Mouse (Mus musculus): ENCODE results near the gene Rnase2a. TPM values are rescaled to one million over a fixed set of nuclear protein-coding genes. Genes with fewer than 3 reads are reported as not detected.
"Not testable (repeated sequence)": the region's sequence is repeated elsewhere in the genome, so short reads cannot be mapped to it uniquely, and the experiment has no call there.

Rnase2a gene
- 1.1 and 1.8 TPM in 2 replicates for polyA plus RNA-seq (2012; rRNA removed)

DNA sequence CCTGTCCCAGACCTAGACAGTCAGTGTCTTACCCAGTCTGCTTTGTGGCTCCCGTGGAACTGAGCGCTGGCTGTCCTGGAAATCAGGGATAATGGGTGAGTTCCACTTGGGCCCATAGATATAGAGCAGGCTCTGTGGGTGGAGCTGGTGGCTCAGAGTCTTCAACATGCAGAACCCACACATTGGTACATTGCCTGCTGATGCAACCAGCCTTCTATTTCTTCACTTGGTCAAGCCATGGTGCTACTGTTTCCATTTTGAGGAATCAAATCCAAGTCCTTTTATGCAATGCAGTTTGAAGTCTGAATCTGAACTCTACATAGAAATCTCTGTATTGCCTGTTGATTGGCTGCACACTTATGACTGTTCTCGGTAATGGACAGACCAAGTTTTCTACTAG lies at the start of gene Rnase2a:
Gene Rnase2a (minus strand): TSS at position 72 of the 400 bp plus-strand sequence.
- no peak for DNase-seq
- TF ChIP-seq POLR2A (IDR thresholded peaks at IDR 0.05; ENCODE audit: control insufficient read depth, extremely low read depth, insufficient read depth, low read length, poor library complexity) (no peak), CTCF (IDR thresholded peaks at IDR 0.05; ENCODE audit: borderline replicate concordance, control insufficient read depth, extremely low read depth, insufficient read depth, low read length, poor library complexity) (no peak)
- H3K4me1 ChIP-seq (replicated peaks; ENCODE audit: control insufficient read depth, insufficient read depth, low read length): no peaks in the 10 kb centered on the region
- no peak within 1 kb of the TSS for H3K27ac ChIP-seq (ENCODE audit: control insufficient read depth, insufficient read depth, low read length)
- H3K27me3 ChIP-seq (ENCODE audit: control insufficient read depth, insufficient read depth, low read length): no peaks in the 10 kb centered on the region
- no peak within 1 kb of the TSS for H3K4me3 ChIP-seq (ENCODE audit: control insufficient read depth, insufficient read depth, low read length)
- no peaks in the 10 kb centered on the region for H3K36me3 ChIP-seq (ENCODE audit: control insufficient read depth, insufficient read depth, low read length)
- WGBS: 97% methylated on average over 3 of the region's 3 CpGs

DNA sequence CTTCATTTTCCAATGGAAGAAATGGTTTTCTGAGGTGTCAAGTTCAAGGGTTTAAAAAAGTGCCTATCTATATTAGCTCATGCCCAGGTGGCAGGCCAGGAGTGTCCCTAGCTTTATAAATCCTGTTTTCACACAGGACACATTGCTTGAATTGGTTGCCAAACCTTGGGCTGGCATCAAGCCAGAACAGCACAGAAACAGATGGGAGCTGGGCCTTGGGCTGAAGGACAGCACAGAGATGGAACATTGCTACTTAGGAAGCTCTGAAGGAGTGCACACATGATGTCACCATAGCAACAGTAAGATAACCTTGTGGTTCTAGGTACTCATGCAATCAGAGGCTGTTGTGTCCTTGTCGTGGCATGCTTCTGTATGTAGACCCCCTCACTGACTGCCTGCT lies 35.6 kb upstream of the Rnase2a start:
- DNase-seq: no peak
- Histone ChIP-seq H3K4me1 (replicated peaks; ENCODE audit: control insufficient read depth, insufficient read depth, low read length) (no peaks in the 10 kb centered on the region), H3K27me3 (ENCODE audit: control insufficient read depth, insufficient read depth, low read length) (no peaks in the 10 kb centered on the region), H3K36me3 (ENCODE audit: control insufficient read depth, insufficient read depth, low read length) (no peaks in the 10 kb centered on the region), H3K27ac (ENCODE audit: control insufficient read depth, insufficient read depth, low read length) (no peak overlapping the region), H3K4me3 (ENCODE audit: control insufficient read depth, insufficient read depth, low read length) (no peak overlapping the region)
- no peak for TF ChIP-seq POLR2A (IDR thresholded peaks at IDR 0.05; ENCODE audit: control insufficient read depth, extremely low read depth, insufficient read depth, low read length, poor library complexity)
- TF ChIP-seq CTCF (IDR thresholded peaks at IDR 0.05; ENCODE audit: borderline replicate concordance, control insufficient read depth, extremely low read depth, insufficient read depth, low read length, poor library complexity): no peak
- 78% methylated on average over 1 of the region's 1 CpGs for WGBS

DNA sequence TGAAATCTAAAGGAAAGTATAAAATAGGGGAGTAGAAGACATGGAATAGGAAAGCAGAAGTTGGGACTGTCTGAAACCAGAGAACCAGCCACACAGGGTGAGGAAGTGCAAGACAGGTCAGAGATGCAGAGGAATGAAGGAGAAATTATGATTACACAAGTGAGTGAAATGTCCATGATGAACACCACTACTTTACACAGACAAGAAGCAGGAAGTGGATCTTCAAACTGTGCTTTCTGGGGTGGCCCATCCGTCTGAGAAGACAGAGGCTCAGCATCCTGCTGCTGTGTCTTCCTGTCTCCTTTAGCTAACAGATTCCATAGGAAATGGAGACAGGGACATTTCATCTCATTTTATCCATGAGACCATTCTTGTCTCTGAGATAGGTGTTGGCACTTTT lies 22.6 kb upstream of the Rnase2a start:
- H3K27ac ChIP-seq (ENCODE audit: control insufficient read depth, insufficient read depth, low read length); DNase-seq; H3K36me3 ChIP-seq (ENCODE audit: control insufficient read depth, insufficient read depth, low read length); H3K4me1 ChIP-seq (replicated peaks; ENCODE audit: control insufficient read depth, insufficient read depth, low read length); H3K4me3 ChIP-seq (ENCODE audit: control insufficient read depth, insufficient read depth, low read length); H3K27me3 ChIP-seq (ENCODE audit: control insufficient read depth, insufficient read depth, low read length): not testable (repeated sequence)
- 0% methylated on average over 1 of the region's 1 CpGs for WGBS

- no peak for DNase-seq
- WGBS: 87% methylated on average over 1 of the region's 1 CpGs
- TF ChIP-seq POLR2A (IDR thresholded peaks at IDR 0.05; ENCODE audit: control insufficient read depth, extremely low read depth, insufficient read depth, low read length, poor library complexity): no peak
- no peak for TF ChIP-seq CTCF (IDR thresholded peaks at IDR 0.05; ENCODE audit: borderline replicate concordance, control insufficient read depth, extremely low read depth, insufficient read depth, low read length, poor library complexity)
These were observed 12.8 kb upstream of the Rnase2a start for GRCm38 (mm10) chr14:51268677-51269076.

DNA sequence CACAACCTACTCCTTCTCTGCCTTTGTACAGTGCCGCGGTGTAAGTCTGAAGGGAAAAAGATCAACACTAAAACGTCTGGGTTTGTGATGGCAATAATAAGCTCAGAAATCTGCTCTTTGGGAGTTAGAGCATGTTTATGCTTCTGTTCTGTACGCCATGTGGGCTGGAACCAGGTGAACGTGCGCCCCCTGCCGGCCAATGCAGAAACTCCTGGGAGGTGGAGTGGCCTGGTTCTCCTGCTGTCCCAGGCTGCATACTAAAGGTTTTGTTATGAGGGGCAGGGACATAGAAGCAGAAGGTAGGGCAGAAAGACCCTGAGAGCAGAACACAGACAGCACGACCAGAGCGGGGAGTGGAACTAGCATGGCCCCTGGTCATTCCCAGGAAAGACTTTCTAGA lies 10.2 kb upstream of the Rnase2a start:
- TF ChIP-seq CTCF (IDR thresholded peaks at IDR 0.05; ENCODE audit: borderline replicate concordance, control insufficient read depth, extremely low read depth, insufficient read depth, low read length, poor library complexity) (peak; percentile 87), POLR2A (IDR thresholded peaks at IDR 0.05; ENCODE audit: control insufficient read depth, extremely low read depth, insufficient read depth, low read length, poor library complexity) (no peak)
- 10% methylated on average over 9 of the region's 9 CpGs for WGBS
- H3K27me3 ChIP-seq (ENCODE audit: control insufficient read depth, insufficient read depth, low read length): no peaks in the 10 kb centered on the region
- H3K27ac ChIP-seq (ENCODE audit: control insufficient read depth, insufficient read depth, low read length): no peak overlapping the region
- H3K4me3 ChIP-seq (ENCODE audit: control insufficient read depth, insufficient read depth, low read length): no peak overlapping the region
- peak; percentile 44 for DNase-seq
- no peaks in the 10 kb centered on the region for H3K36me3 ChIP-seq (ENCODE audit: control insufficient read depth, insufficient read depth, low read length)
- H3K4me1 ChIP-seq (replicated peaks; ENCODE audit: control insufficient read depth, insufficient read depth, low read length): no peaks in the 10 kb centered on the region

More at GRCm38 (mm10) chr14:51268677-51269076, 12.8 kb upstream of the Rnase2a start:
- Histone ChIP-seq H3K36me3 (ENCODE audit: control insufficient read depth, insufficient read depth, low read length) (no peaks in the 10 kb centered on the region), H3K4me3 (ENCODE audit: control insufficient read depth, insufficient read depth, low read length) (no peak overlapping the region), H3K4me1 (replicated peaks; ENCODE audit: control insufficient read depth, insufficient read depth, low read length) (no peaks in the 10 kb centered on the region), H3K27me3 (ENCODE audit: control insufficient read depth, insufficient read depth, low read length) (no peaks in the 10 kb centered on the region), H3K27ac (ENCODE audit: control insufficient read depth, insufficient read depth, low read length) (no peak overlapping the region)

DNA sequence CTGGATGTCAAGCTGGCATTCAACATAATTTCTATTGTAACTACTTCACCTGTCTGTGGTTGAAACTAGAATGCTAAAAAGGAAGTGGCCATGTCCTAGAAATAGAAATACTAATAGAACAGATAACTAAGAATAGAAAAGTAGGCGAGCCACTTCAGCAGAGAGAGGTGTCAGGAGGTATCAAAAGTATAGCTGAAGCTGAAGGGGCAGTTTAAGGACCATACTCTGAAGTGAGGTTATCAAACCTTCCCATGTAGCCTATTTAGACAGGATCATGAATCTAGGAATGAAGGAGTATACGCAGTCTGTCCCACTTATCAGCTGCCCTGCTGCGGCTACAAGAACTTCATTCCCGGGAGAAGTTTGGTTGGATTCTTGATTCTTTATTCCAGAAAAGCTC lies 9.8 kb upstream of the Rnase2a start:
- no peak for TF ChIP-seq POLR2A (IDR thresholded peaks at IDR 0.05; ENCODE audit: control insufficient read depth, extremely low read depth, insufficient read depth, low read length, poor library complexity)
- TF ChIP-seq CTCF (IDR thresholded peaks at IDR 0.05; ENCODE audit: borderline replicate concordance, control insufficient read depth, extremely low read depth, insufficient read depth, low read length, poor library complexity): no peak
- WGBS: 66% methylated on average over 4 of the region's 4 CpGs
- no peak for DNase-seq
- Histone ChIP-seq H3K27ac (ENCODE audit: control insufficient read depth, insufficient read depth, low read length) (no peak overlapping the region), H3K4me3 (ENCODE audit: control insufficient read depth, insufficient read depth, low read length) (no peak overlapping the region), H3K4me1 (replicated peaks; ENCODE audit: control insufficient read depth, insufficient read depth, low read length) (no peaks in the 10 kb centered on the region), H3K27me3 (ENCODE audit: control insufficient read depth, insufficient read depth, low read length) (no peaks in the 10 kb centered on the region), H3K36me3 (ENCODE audit: control insufficient read depth, insufficient read depth, low read length) (no peaks in the 10 kb centered on the region)

DNA sequence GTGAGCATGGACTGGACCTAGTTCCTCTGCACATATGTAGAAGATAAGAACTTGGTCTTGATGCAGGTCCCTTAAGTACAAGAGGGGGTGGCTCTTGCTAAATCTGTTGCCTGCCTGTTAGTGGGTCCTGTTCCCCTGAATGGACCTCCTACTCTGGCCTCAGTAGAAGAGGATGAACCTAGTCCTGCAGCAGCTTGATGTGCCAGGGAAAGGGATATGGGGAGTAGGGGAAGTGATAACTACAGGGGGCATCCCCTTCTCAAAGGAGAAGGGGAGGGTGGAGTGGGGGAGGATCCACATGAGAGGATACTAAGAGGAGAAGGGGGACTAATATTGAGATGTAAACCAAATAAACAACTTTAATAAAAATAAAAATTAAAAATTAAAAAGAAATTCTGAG lies 6.5 kb upstream of the Rnase2a start:
- H3K27me3 ChIP-seq (ENCODE audit: control insufficient read depth, insufficient read depth, low read length): no peaks in the 10 kb centered on the region
- DNase-seq: no peak
- no peak overlapping the region for H3K27ac ChIP-seq (ENCODE audit: control insufficient read depth, insufficient read depth, low read length)
- TF ChIP-seq CTCF (IDR thresholded peaks at IDR 0.05; ENCODE audit: borderline replicate concordance, control insufficient read depth, extremely low read depth, insufficient read depth, low read length, poor library complexity) (no peak), POLR2A (IDR thresholded peaks at IDR 0.05; ENCODE audit: control insufficient read depth, extremely low read depth, insufficient read depth, low read length, poor library complexity) (no peak)
- H3K4me3 ChIP-seq (ENCODE audit: control insufficient read depth, insufficient read depth, low read length): no peak overlapping the region
- H3K4me1 ChIP-seq (replicated peaks; ENCODE audit: control insufficient read depth, insufficient read depth, low read length): no peaks in the 10 kb centered on the region
- no peaks in the 10 kb centered on the region for H3K36me3 ChIP-seq (ENCODE audit: control insufficient read depth, insufficient read depth, low read length)
